Mouse (Mus musculus) G1E (cell line): ENCODE data around the gene Casc1.

Experiments used
- CTCF ChIP-seq: IDR thresholded peaks from 2 replicates; pipeline ENCODE4 v1.5.1; 2012; ENCODE audit warnings: low read depth, low read length, inconsistent platforms, mixed read lengths
- GATA1 ChIP-seq: IDR thresholded peaks from 2 replicates; pipeline ENCODE4 v1.6.1; 2012; ENCODE audit warnings: borderline replicate concordance, low read length, inconsistent platforms, mixed read lengths
- GATA2 ChIP-seq: IDR thresholded peaks from 2 replicates; pipeline ENCODE4 v1.6.1; 2012; ENCODE audit warnings: low read depth, low read length, inconsistent platforms, borderline replicate concordance
- POLR2AphosphoS5 ChIP-seq: IDR thresholded peaks from 2 replicates; pipeline ENCODE4 v1.6.1; 2012; ENCODE audit warnings: low read depth, low read length, inconsistent platforms; ENCODE audit not compliant: insufficient replicate concordance
- TAL1 ChIP-seq: conservative IDR thresholded peaks from 2 replicates; pipeline ENCODE4 v1.6.1; 2012; ENCODE audit warnings: low read depth, low read length, inconsistent platforms, mixed read lengths

- TF ChIP-seq CTCF: no peak
- TF ChIP-seq POLR2AphosphoS5: no peak
- no peak for TF ChIP-seq TAL1
- TF ChIP-seq GATA2: no peak
- no peak for TF ChIP-seq GATA1
These were observed 74.0 kb downstream of the Casc1 start for GRCm38 (mm10) chr6:145136831-145137230.
